Mouse (Mus musculus) retina, postnatal 1 day (tissue): ENCODE measurements at regions not wholly inside any gene's neighbourhood (a gene's known extent, or its start where the extent isn't known, plus 50 kb on each side); places are given as distances from the start of the nearest gene placed in this dataset.
"Not testable (repeated sequence)": the region's sequence is repeated elsewhere in the genome, so short reads cannot be mapped to it uniquely, and the experiment has no call there.

Source experiments
- DNase-seq: peaks from one replicate; pipeline ENCODE4 v3.0.0-alpha.2; 2012

DNA sequence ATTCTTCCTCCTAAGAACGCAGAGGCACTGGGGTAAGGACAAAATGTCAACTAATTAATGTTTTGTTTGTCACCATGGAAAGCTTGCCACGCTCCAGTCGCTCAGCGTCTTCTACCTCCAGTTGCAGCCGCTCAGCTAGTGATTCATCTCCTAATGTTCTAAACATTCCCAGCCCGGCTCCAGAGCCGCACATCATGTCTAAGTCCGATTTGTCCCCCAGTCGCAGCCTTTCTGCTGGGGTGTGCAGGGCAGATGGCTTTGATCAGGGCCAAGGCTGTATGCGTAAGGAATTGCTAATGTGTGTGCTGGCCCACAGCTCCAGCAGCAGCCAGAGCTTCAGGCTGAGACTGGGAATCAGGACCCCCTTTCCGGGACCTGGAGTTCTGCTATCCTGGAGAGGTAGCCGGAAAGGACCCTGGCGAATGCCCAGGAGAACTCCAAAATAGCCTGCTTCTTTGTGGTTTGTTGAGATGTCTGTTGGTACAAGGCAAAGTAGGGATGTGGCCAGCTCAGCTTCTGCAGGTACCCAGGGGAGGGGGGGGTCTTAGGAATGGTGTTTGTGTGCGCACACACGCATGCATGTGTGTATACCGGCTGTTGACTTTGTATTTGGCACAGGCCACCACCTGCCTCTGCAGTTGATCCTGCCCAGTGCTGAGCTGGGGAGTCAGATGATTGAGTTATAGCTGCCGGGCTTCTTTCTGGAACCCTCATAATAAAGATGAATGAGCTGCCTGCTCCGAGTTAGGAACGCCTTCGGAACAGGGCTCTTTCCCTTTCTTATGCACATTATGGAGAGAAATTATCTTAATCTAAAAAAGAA, 143.0 kb upstream of the Kcng1 start:
- no peak for DNase-seq

DNA sequence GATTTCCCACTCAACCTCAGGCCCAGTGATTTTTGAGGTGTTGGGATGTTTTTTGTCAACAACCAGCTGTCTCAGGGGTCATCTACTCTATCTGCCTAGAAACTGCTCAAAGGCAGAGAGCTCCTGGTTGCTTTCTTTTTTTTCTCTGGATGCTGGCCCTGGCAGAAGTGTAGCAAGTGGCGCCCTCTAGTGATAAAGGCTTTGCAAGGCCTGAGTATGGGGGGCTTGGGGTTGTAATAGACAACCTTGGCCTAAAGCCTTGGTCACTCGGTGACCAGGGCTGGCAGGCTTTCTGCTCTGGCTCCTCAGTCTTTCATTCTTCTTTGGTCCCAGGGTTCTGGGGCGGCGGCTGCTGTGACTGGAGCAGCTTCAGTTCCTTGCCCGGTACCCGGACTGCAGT, 142.0 kb upstream of the Kcng1 start:
- peak; percentile 61 for DNase-seq

DNA sequence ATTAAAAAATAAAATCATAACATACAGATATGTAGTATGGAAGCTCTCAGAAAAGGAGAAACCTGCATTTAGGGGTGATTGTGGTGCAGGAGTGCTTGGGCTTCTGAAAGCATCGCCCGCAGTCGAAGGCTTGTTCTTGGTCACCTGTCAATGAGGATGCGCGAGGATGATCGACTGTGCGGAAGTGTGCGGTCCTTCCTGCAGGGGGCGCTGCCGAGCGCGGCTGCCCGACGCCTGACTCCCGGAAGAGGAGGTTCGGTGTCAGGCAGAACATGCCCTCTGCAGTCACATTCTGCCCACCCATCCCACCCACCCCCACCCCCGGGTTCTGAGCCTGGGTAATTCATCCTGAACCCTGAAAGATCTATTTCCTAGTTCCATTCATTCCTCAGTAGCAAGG, 133.6 kb upstream of the Kcng1 start:
- DNase-seq: no peak

DNA sequence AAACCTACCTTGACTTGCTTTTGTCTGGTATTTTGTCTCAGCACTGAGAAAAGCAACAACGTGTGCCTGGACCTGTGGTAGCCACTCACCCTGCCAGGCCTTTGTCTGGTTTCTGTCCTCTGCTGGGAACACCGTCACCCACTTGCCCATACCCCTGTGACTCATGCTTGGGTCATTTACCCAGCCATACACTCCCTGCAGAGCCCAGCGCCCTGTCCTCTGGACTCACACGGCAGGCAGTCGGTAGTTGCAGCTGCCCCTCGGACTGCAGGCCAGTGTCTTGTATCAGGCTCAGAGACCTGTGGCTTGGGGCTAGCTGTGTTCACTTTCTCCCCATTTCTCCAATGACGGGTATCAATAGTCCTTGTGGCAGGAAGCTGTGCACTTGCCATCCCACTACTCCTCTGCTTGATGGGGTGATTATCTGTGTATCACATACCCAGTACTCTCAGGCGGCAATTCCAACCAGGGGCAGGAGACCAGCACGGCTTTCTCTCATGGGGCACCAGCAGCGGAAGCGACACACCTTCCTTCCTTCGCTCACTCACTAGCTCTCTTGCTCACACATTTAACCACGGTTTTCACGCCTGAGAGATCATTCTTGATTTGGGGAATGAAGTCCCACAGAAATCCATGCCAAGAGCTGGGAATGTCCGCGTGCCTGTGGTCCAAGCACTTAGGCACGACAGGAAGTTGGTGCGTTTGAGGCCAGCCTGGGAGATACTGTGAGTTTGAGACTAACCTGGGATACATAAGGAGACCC, 132.8 kb upstream of the Kcng1 start:
- DNase-seq: no peak

DNA sequence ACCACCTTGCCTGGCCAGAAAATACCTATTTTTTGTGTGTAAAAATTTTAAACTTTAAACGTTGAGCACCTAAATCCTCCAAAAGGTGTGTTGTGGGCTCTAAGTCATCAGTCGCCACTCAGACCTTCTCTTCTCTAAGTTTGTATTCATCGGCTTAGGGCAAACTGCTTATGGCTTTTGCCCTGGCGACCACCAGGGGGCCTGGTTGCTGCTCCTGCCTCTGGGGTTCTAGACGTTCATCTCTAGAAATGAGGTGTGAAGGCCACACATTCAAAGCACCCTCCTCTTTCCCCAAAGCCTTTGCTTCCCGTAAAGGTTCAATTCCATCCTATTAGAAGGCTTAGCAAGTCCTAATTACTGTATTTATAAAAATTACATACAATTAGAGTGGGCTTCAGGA, 131.3 kb upstream of the Kcng1 start:
- no peak for DNase-seq

DNA sequence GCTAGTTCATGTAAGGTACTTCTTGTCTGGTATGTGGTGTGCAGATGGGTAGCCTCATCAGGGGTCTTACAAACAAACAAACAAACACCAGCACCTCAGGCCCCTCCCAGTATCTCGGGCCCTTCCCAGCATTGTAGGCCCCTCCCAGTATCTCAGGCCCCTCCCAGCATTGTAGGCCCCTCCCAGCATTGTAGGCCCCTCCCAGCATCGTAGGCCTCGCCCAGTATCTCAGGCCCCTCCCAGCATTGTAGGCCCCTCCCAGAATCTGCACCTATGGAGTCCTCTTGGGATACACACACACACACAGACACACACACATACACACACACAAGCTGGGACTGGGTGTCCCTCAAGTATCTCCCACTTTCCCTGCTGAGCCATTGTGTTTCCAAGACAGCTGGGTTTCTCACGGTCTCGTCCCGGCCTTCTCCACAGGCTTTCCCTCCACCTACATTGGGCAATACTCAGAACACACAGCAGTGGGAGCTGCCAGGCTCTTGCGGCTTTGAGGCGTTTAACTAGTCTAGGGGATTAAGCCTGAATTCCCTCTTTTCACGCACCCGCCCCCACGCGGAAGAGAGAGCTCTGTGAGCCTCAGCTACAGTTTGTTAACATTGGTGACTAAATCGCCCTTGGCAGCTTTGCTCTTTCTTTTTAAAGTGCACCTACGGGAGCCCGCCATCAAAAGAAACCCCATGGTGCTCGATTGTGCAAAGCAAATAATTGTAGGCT, 121.4 kb upstream of the Kcng1 start:
- peak; percentile 77 for DNase-seq

DNA sequence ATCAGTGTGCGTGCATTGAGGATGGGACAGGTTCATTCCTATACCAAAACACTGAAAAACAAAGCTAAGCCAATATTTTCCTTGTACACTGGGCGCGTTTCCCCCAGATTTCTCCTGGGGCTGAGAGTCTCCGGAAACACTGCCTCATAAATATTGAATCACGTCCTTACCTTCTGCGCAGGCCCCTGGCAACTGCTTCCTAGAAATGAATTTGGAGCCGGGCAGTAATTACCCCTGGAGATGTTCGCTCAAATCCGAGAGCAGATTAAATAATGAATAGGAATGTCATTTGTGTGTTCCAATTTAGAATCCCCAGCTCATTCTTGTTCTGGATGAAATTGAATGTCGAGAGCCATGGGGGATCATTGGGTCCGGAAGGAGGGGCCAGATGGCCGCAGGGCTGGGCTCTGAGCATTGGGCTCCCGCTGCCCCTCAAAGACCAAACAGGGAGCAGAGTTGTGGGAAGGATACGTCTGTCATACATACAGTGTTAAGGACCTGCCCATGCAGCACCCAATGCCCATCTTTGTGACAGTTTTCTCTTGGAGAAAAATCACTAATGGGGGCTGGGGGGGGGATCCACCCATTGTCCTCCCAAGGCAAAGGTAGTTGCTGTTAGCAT, 117.7 kb upstream of the Kcng1 start:
- DNase-seq: peak; percentile 18

DNA sequence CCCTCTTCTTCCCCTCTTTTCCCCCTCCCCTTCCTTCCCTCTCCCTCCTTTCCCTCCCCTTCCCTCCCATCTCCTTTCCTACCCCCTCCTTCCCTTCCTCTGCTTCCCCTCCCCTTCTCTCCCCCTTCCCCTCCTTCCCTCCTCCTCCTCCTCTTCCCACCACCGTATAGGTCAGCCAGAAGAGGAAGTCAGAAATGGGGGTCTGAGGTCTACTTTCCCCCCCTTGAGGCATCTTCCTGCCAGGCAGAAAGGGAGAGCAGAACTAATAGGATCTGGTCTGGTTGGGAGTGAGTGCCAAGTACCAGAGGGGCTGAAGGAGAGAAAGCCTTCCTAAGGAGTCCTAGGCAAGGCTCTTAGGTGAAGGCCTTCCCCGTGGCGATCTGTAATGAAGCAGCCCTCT, 114.8 kb upstream of the Kcng1 start:
- DNase-seq: no peak

DNA sequence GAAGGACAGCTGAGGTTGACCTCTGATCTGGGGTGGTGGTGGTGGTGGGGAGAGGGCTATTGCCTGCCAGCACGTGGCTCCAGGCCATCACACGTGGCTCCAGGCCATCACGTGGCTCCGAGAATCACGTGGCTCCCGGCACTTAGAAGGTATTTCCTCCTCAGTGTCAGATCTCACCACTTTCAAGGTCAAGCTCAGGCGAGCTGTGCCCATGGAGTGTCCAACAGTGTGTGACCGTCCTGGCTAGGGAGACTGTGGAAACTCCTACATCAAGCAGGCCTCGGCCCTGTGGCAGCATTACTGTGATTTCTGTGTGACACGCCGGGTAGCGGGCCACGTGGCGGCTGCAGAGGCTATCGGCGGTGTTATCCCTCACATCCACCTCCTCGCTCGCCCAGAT, 111.8 kb upstream of the Kcng1 start:
- DNase-seq: no peak

DNA sequence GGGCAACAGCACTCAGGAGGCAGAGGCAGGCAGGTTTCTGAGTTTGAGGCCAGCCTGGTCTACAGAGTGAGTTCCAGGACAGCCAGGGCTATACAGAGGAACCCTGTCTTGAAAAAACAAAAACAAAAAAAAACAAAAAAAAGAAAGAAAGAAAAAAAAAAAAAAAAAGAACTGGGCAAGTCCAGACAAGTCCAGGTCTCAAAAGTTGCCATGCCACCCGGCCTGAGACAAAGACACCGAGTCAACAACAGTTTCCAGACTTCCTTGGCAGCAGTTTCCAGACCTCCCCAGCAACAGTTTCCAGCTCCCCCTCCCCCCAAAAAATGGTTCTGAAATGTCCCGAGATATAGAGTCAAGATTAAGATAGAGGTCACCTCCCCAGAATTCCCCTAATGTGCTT, 110.6 kb upstream of the Kcng1 start:
- DNase-seq: not testable (repeated sequence)

DNA sequence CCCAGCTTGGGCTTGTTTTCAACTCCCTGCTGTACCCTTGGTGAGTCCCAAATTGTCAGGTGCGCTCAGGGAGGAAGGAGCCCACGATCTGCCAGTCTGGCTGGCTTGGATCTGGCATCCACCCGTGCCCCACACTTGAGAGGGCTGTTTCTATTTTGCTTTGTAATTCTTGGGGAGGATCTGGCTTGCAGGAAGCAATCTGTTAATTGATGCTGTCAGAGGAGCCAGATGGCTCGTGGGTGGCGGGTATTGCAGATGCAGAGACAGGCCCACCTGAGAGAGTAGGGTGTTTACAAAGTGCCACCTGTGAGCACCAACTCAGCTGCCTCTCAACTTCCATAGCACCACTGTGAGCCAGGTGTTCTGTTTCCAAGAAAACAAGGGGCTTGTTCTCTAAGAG, 99.1 kb upstream of the Kcng1 start:
- no peak for DNase-seq

DNA sequence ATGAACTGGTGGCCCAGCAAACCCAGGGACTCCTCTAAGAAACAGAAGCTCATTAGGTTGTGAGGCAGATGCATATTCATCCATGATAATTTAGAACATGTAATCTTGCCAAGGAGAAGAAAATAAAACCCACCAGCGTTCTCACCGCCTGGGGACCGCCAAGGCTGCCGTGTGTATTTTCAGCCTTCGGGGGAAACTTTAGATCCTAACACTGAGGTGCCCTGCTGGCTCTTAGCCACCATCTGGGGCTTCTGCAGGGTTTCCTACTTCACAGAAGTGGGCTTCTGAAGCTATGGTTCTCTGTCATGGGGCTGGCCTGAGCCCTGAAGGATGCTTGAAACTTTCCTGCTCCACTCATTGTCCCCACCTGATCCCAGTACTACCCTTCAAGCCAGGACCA, 90.8 kb upstream of the Kcng1 start:
- DNase-seq: no peak

GRCm38 (mm10) chr2:168371245-168371644, 89.7 kb upstream of the Kcng1 start:
- no peak for DNase-seq

GRCm38 (mm10) chr2:168359200-168359599, 77.7 kb upstream of the Kcng1 start:
- no peak for DNase-seq

DNA sequence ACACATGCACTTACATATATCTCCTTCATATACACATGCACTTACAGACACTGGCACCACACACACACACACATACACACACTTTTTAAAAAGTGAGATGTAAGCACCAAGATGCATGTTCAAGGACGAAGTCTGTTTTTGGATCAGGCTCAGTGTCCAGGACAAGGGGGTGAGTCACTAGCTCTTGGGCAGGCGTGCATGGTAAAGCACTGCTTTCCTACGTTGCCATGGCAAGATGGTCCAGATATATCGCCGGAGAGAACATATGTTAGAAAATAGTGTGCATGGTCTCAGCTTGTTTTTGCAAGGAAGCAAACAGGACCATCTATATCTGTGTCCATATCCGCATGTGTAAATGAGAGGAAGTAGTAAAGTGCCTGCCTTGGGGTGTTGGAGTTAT, 77.0 kb upstream of the Kcng1 start:
- DNase-seq: no peak

DNA sequence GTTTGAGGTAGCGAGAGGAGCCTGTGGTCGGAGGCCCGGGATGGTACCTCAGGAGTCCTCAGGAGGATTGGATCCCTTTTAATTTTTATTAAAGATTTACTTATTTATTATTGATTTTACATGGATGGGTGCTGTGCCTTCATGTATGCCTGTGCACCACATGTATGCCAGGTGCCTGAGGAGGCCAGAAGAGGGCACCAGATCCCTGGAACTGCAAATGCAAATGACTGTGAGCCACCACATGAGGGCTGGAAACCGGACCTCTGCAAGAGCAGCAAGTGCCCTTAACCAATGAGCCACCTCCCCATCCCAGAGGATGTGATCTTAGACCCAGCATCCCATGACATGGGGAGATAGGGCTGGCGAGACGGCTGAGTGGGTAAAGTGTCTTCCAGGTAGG, 76.3 kb upstream of the Kcng1 start:
- no peak for DNase-seq

- DNase-seq: peak; percentile 30
Observed at GRCm38 (mm10) chr2:168354397-168354796, 72.9 kb upstream of the Kcng1 start.

DNA sequence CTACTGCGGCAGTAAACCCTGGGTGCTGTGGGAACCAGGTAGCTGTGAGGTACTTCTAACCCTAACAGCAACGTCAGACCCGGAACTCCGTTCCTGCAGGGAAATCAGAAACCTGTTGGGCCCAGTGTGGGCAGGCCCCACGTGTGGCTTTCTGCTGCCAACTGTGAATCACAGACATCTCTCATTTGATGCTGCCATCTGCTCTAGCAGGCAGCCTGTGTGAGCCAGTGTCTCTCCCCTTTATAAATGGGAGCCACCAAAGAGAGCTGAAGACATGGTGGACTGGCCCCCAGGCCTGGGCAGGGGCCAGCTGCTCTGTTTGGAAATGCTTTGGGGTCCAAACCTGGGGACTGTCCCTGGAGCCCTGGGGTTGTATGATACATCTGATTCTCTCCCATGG, 71.1 kb upstream of the Kcng1 start:
- DNase-seq: no peak

GRCm38 (mm10) chr2:168352194-168352593, 70.7 kb upstream of the Kcng1 start:
- DNase-seq: no peak

DNA sequence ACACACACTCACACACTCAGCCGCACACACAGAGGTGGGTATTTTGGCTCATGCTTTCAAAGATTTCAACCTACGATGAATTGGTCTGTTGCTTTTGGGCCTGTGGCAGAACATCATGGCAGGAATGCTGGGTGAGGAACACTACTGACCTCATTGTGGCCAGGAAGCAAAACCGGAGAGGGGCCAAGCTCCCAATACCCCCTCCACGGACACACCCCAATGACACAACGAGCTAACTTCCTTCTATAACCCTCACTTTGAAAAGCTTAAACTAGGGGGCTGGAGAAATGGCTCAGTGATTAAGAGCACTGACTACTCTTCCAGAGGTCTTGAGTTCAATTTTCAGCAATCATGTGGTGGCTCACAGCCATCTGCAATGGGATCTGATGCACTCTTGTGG, 63.8 kb upstream of the Kcng1 start:
- no peak for DNase-seq

GRCm38 (mm10) chr2:168343705-168344104, 62.2 kb upstream of the Kcng1 start:
- DNase-seq: peak; percentile 95

DNA sequence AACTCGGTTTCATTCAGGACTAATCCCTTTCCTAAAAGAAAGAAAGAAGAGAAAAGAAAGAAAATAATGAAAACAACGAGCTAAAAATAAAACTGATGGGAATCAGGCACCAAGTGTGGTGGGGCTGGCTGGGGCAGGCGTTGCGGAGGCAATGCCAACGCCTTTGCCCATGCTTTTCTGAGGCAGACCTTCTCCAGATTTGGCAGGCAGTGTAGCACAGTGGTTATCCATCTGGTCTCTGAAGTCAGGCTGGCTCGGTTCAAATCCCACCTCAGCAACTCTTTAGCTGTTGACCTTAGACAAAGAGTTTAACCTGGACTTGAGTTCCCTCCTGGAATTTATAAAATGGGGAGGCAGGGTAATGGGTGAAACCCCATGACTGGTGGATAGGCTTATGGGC, 57.3 kb upstream of the Kcng1 start:
- no peak for DNase-seq

GRCm38 (mm10) chr2:168338382-168338781, 56.8 kb upstream of the Kcng1 start:
- DNase-seq: no peak
